Mouse (Mus musculus) heart, embryonic 14.5 days (tissue): Measurements from ENCODE around the gene Cntn1. TPM values are rescaled to one million over a fixed set of nuclear protein-coding genes. Genes with fewer than 3 reads are reported as not detected.

Experiments used
- ATAC-seq: fragments of 200-750 bp; cut with Nextera tagmentation; 2 replicates; pipeline ENCODE4 v1.8.0; 2017; ENCODE audit warnings: low read depth, moderate TSS enrichment; ENCODE audit not compliant: insufficient number of reproducible peaks, insufficient read depth, low FRiP score
- H3K27ac ChIP-seq, 2 experiments: fragments of 200-500 bp in 1 of 2; fragments of 300-500 bp in 1 of 2; sonication (generic) in 1 of 2; replicated peaks in 1 of 2; 2 replicates each; pipeline ENCODE4 v1.5.1; 2012 to 2014; ENCODE audit warnings: low read depth in 2 of 2, low read length in 2 of 2, control low read depth in 1 of 2, mild to moderate bottlenecking in 1 of 2, mixed read lengths in 1 of 2; ENCODE audit not compliant: control insufficient read depth in 1 of 2, insufficient read depth in 1 of 2
- H3K27me3 ChIP-seq: fragments of 300-500 bp; sonication (generic); 2 replicates; pipeline ENCODE4 v1.6.1; 2014; ENCODE audit warnings: mild to moderate bottlenecking, low read length, control low read depth; ENCODE audit not compliant: control insufficient read depth, insufficient read depth
- H3K36me3 ChIP-seq: fragments of 300-500 bp; sonication (generic); 2 replicates; pipeline ENCODE4 v1.6.1; 2014; ENCODE audit warnings: mild to moderate bottlenecking, control low read depth, low read length, mixed read lengths; ENCODE audit not compliant: control insufficient read depth, insufficient read depth
- H3K4me1 ChIP-seq, 2 experiments: fragments of 200-500 bp in 1 of 2; fragments of 300-500 bp in 1 of 2; sonication (generic) in 1 of 2; 2 replicates each; pipeline ENCODE4 v1.6.1; 2012 to 2014; ENCODE audit warnings: low read length in 2 of 2, control low read depth in 1 of 2, mixed read lengths in 1 of 2; ENCODE audit not compliant: control insufficient read depth in 2 of 2, insufficient read depth in 2 of 2
- H3K4me2 ChIP-seq: fragments of 300-500 bp; sonication (generic); 2 replicates; pipeline ENCODE4 v1.6.1; 2014; ENCODE audit warnings: mild to moderate bottlenecking, low read length
- H3K4me3 ChIP-seq, 2 experiments: fragments of 200-500 bp in 1 of 2; fragments of 300-500 bp in 1 of 2; sonication (generic) in 1 of 2; 2 replicates each; pipeline ENCODE4 v1.5.1; 2012 to 2014; ENCODE audit warnings: low read length in 2 of 2, mild to moderate bottlenecking in 2 of 2, control low read depth in 1 of 2, low read depth in 1 of 2, moderate library complexity in 1 of 2; ENCODE audit not compliant: control insufficient read depth in 1 of 2, insufficient read depth in 1 of 2
- H3K9ac ChIP-seq: fragments of 300-500 bp; sonication (generic); 2 replicates; pipeline ENCODE4 v1.6.1; 2014; ENCODE audit warnings: mild to moderate bottlenecking, low read length
- H3K9me3 ChIP-seq: fragments of 300-500 bp; sonication (generic); 2 replicates; pipeline ENCODE4 v1.6.1; 2016; ENCODE audit warnings: low read length, control low read depth; ENCODE audit not compliant: control insufficient read depth
- whole genome bisulfite sequencing: fragments of 180-500 bp; shearing (Covaris S2); extraction: QIAGEN DNeasy Blood & Tissue Kit; methylation state at CpG from one replicate; pipeline ENCODE4 v1.1.7; 2014; 5-methylcytosine and 5-hydroxymethylcytosine counted together
- polyA plus RNA-seq: library from polyadenylated mRNA; unstranded; fragments of >200 nt; fragmentation: Nextera tagmentation; extraction: Ambion mirVana; gene quantifications from 2 replicates; pipeline ENCODE4 v1.2.1, GENCODE M21; 2014

Cntn1 gene
- polyA plus RNA-seq, 1 experiment from 2014 or later, result 0.39 TPM

GRCm38 (mm10) chr15:92304221-92304620, 253.3 kb downstream of the Cntn1 start:
- no peaks in the 10 kb centered on the region for H3K36me3 ChIP-seq
- H3K4me3 ChIP-seq, result no peak overlapping the region
- no peak overlapping the region for H3K9ac ChIP-seq
- H3K27me3 ChIP-seq, result no peaks in the 10 kb centered on the region
- H3K4me1 ChIP-seq, result no peaks in the 10 kb centered on the region
- no peak overlapping the region for H3K4me2 ChIP-seq
- 76% methylated on average over 5 of the region's 5 CpGs for WGBS
- no peaks in the 10 kb centered on the region for H3K9me3 ChIP-seq
- ATAC-seq, result no peak
- no peak overlapping the region for H3K27ac ChIP-seq

GRCm38 (mm10) chr15:92321959-92322358, 271.0 kb downstream of the Cntn1 start:
- Histone ChIP-seq H3K4me3 (no peak overlapping the region), H3K4me1 (peaks cover 0 to 3% of the 10 kb centered on the region in 2 experiments; a peak in 1 of 4 replicates), H3K9ac (no peak overlapping the region), H3K27ac (no peak overlapping the region), H3K27me3 (no peaks in the 10 kb centered on the region), H3K4me2 (no peak overlapping the region), H3K9me3 (no peaks in the 10 kb centered on the region), H3K36me3 (no peaks in the 10 kb centered on the region)
- 88% methylated on average over 6 of the region's 6 CpGs for WGBS
- ATAC-seq, result no peak

GRCm38 (mm10) chr15:92327111-92327510, 276.1 kb downstream of the Cntn1 start:
- Histone ChIP-seq H3K9me3 (no peaks in the 10 kb centered on the region), H3K4me2 (no peak overlapping the region), H3K4me3 (no peak overlapping the region), H3K9ac (no peak overlapping the region), H3K27me3 (no peaks in the 10 kb centered on the region), H3K27ac (no peak overlapping the region), H3K4me1 (no peaks in the 10 kb centered on the region), H3K36me3 (no peaks in the 10 kb centered on the region)
- ATAC-seq, result peak; percentile 26; the same call in 1 of the 2 replicates
- WGBS, result 61% methylated on average over 7 of the region's 7 CpGs

GRCm38 (mm10) chr15:92340253-92340652, 289.3 kb downstream of the Cntn1 start:
- Histone ChIP-seq H3K4me2 (no peak overlapping the region), H3K4me1 (no peaks in the 10 kb centered on the region), H3K9ac (no peak overlapping the region), H3K27ac (no peak overlapping the region), H3K4me3 (no peak overlapping the region), H3K27me3 (no peaks in the 10 kb centered on the region), H3K9me3 (no peaks in the 10 kb centered on the region), H3K36me3 (no peaks in the 10 kb centered on the region)
- ATAC-seq, result no peak
- WGBS, result 91% methylated on average over 6 of the region's 6 CpGs

- Histone ChIP-seq H3K27ac (no peak overlapping the region), H3K36me3 (no peaks in the 10 kb centered on the region), H3K4me3 (no peak overlapping the region), H3K9ac (no peak overlapping the region), H3K9me3 (no peaks in the 10 kb centered on the region), H3K27me3 (no peaks in the 10 kb centered on the region), H3K4me2 (no peak overlapping the region), H3K4me1 (no peaks in the 10 kb centered on the region)
- WGBS, result 72% methylated on average over 2 of the region's 2 CpGs
- no peak for ATAC-seq
These were observed 290.5 kb downstream of the Cntn1 start for GRCm38 (mm10) chr15:92341424-92341823.

- no peak overlapping the region for H3K27ac ChIP-seq
- WGBS, result 48% methylated on average over 23 of the region's 23 CpGs
These were observed 293.3 kb downstream of the Cntn1 start for GRCm38 (mm10) chr15:92344136-92344869.

GRCm38 (mm10) chr15:92347426-92347825, 296.5 kb downstream of the Cntn1 start:
- ATAC-seq, result no peak
- Histone ChIP-seq H3K4me2 (no peak overlapping the region), H3K27me3 (no peaks in the 10 kb centered on the region), H3K36me3 (no peaks in the 10 kb centered on the region), H3K9ac (no peak overlapping the region), H3K4me1 (no peaks in the 10 kb centered on the region), H3K27ac (no peak overlapping the region), H3K4me3 (no peak overlapping the region), H3K9me3 (no peaks in the 10 kb centered on the region)
- 57% methylated on average over 4 of the region's 4 CpGs for WGBS

More at GRCm38 (mm10) chr15:92344136-92344869, 293.3 kb downstream of the Cntn1 start:
- no peak for ATAC-seq
- Histone ChIP-seq H3K4me2 (peak overlapping the region; percentile 39), H3K4me1 (no peaks in the 10 kb centered on the region), H3K9ac (peak overlapping the region; percentile 27), H3K9me3 (no peaks in the 10 kb centered on the region), H3K27me3 (no peaks in the 10 kb centered on the region), H3K36me3 (no peaks in the 10 kb centered on the region), H3K4me3 (peak overlapping the region; percentile 38 to 57)

GRCm38 (mm10) chr15:92347902-92348301, 296.9 kb downstream of the Cntn1 start:
- H3K27me3 ChIP-seq, result no peaks in the 10 kb centered on the region
- no peak overlapping the region for H3K9ac ChIP-seq
- no peaks in the 10 kb centered on the region for H3K9me3 ChIP-seq
- no peaks in the 10 kb centered on the region for H3K36me3 ChIP-seq
- no peak overlapping the region for H3K4me2 ChIP-seq
- no peak overlapping the region for H3K4me3 ChIP-seq
- no peak for ATAC-seq
- WGBS, result 40% methylated on average over 3 of the region's 3 CpGs
- no peaks in the 10 kb centered on the region for H3K4me1 ChIP-seq
- H3K27ac ChIP-seq, result no peak overlapping the region
